In the genomic region with DNA sequence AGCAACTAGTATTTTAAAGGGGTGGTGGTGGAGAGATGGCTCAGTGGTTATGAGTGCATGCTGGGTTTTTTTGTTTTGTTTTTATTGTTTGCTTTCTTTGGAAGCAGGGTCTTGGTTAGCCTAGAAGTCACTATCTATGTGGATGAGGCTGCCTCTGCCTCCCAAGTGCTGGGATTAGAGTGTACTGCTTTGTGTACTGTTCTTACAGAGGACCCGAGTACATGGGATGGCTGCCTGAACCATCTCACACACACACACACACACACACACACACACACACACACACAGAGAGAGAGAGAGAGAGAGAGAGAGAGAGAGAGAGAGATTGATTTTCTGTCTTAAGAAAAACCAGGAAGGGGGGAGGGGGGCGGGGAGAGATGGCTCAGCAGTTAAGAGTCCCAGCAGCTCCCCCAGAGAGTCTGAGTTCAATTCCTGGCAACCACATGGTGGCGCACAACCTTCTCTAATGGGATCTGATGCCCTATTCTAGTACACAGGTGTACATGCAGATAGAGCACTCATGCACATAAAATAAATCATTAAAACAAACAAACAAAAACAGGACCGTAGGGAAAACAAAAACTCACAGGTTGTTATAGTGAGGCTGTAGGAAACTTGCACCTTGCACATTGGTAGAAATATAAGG, we compare ENCODE assay signal across 8 mouse cellular contexts. TPM values are rescaled to one million over a fixed set of nuclear protein-coding genes. Genes with fewer than 3 reads are reported as not detected.
A peak's percentile ranks its signal among the peaks of the same experiment; 100 is the strongest.
DNase-seq lines count a peak whose midpoint lies in the region; ATAC-seq and TF ChIP-seq lines count a peak whose summit lies in the region.

No protein-coding gene starts in this region.

- H3K4me3 ChIP-seq in forebrain, embryonic 14.5 days (ENCODE audit: low read depth, low read length) = no peak overlapping the region
- H3K4me3 ChIP-seq in kidney, postnatal 0 days (replicated peaks; ENCODE audit: low read depth, low read length) = no peak overlapping the region

- peak; percentile 65 for TF ChIP-seq CTCF in kidney, postnatal 0 days (IDR thresholded peaks at IDR 0.05; ENCODE audit: low read depth)

- peak; percentile 70 for ATAC-seq in forebrain, embryonic 14.5 days
- no peak; the same call in 1 of the 2 replicates for ATAC-seq in kidney, postnatal 0 days (replicated peaks; ENCODE audit: low FRiP score, low read depth)
- ATAC-seq in megakaryocyte, adult 5-6 weeks (ENCODE audit: poor library complexity, severe bottlenecking) = peak; percentile 60

- no peaks in the 10 kb centered on the region for H3K9me3 ChIP-seq in forebrain, embryonic 14.5 days (replicated peaks; ENCODE audit: control insufficient read depth, low read length)
- H3K9me3 ChIP-seq in kidney, postnatal 0 days (replicated peaks; ENCODE audit: low read length) = no peaks in the 10 kb centered on the region

- DNase-seq in adrenal gland, postnatal 10 days = peak; percentile 67
- no peak for DNase-seq in adrenal gland, adult 8-10 months
- peak; percentile 76 to 79 for DNase-seq in B cell, adult 2 months
- DNase-seq in brain, embryonic 18.5 days (ENCODE audit: low read depth, low spot score) = peak; percentile 8
- DNase-seq in forebrain, embryonic 14.5 days (ENCODE audit: low spot score) = peak; percentile 68
- DNase-seq in kidney, postnatal 0 days (ENCODE audit: low spot score) = peak; percentile 46
- peak; percentile 59 to 64 for DNase-seq in spleen, postnatal 36 days (ENCODE audit: low spot score in 2 of 2)

- no peak overlapping the region for H3K27ac ChIP-seq in forebrain, embryonic 14.5 days (ENCODE audit: low read depth, low read length)
- no peak overlapping the region for H3K27ac ChIP-seq in kidney, postnatal 0 days

- H3K4me2 ChIP-seq in forebrain, embryonic 14.5 days (ENCODE audit: low read length) = no peak overlapping the region
- H3K4me2 ChIP-seq in kidney, postnatal 0 days (ENCODE audit: low read length) = no peak overlapping the region

- no peaks in the 10 kb centered on the region for H3K4me1 ChIP-seq in forebrain, embryonic 14.5 days (ENCODE audit: control insufficient read depth, insufficient read depth, low read length)
- H3K4me1 ChIP-seq in kidney, postnatal 0 days (replicated peaks; ENCODE audit: insufficient read depth, low read length) = no peaks in the 10 kb centered on the region

- H3K9ac ChIP-seq in forebrain, embryonic 14.5 days (ENCODE audit: low read length) = no peak overlapping the region
- no peak overlapping the region for H3K9ac ChIP-seq in kidney, postnatal 0 days (ENCODE audit: low read depth, low read length)

- peaks cover 8% of the 10 kb centered on the region; the same call in 1 of the 2 replicates for H3K36me3 ChIP-seq in forebrain, embryonic 14.5 days (ENCODE audit: control insufficient read depth, insufficient read depth, low read length)
- no peaks in the 10 kb centered on the region for H3K36me3 ChIP-seq in kidney, postnatal 0 days (ENCODE audit: insufficient read depth, low read length)

- WGBS in forebrain, embryonic 14.5 days = 27% methylated on average over 4 of the region's 4 CpGs
- 18% methylated on average over 4 of the region's 4 CpGs for WGBS in kidney, postnatal 0 days

- H3K27me3 ChIP-seq in forebrain, embryonic 14.5 days (replicated peaks; ENCODE audit: control insufficient read depth, insufficient read depth, low read length) = no peaks in the 10 kb centered on the region
- no peaks in the 10 kb centered on the region for H3K27me3 ChIP-seq in kidney, postnatal 0 days (ENCODE audit: insufficient read depth, low read length)

RNA-seq across cellular contexts. Expression of a gene that starts 7.6 kb away (rescaled TPM):
- 10 to 100 TPM; 12.7 to 14.7 TPM for total RNA-seq in adrenal gland, postnatal 10 days (2021)
- total RNA-seq in adrenal gland, adult 8-10 months (2022) = 10 to 100 TPM in 2 of 4 experiments, 1 to 10 TPM in 2; 6.6 to 14.2 (median 9.5) TPM
- polyA plus RNA-seq in forebrain, embryonic 14.5 days (2014; fragmentation: Nextera tagmentation; extraction: Ambion mirVana) = 2.4 and 2.6 TPM in 2 replicates
- polyA plus RNA-seq in kidney, postnatal 0 days (2015; fragmentation: Nextera tagmentation; extraction: Ambion mirVana) = 0.56 and 0.80 TPM in 2 replicates
- 8.9 and 10.7 TPM in 2 replicates for total RNA-seq in megakaryocyte, adult 5-6 weeks (2015)
- total RNA-seq in megakaryocyte, adult 5-6 weeks (2017) = 13.6 and 22.1 TPM in 2 replicates

RNA-seq across cellular contexts. Expression of a gene that starts 19.8 kb away (rescaled TPM):
- total RNA-seq in adrenal gland, postnatal 10 days (2021) = not detected
- total RNA-seq in adrenal gland, adult 8-10 months (2022) = not detected
- polyA plus RNA-seq in forebrain, embryonic 14.5 days (2014; fragmentation: Nextera tagmentation; extraction: Ambion mirVana) = not detected in 2 replicates
- 0.13 and 0.31 TPM in 2 replicates for polyA plus RNA-seq in kidney, postnatal 0 days (2015; fragmentation: Nextera tagmentation; extraction: Ambion mirVana)
- not detected in 2 replicates for total RNA-seq in megakaryocyte, adult 5-6 weeks (2015)
- total RNA-seq in megakaryocyte, adult 5-6 weeks (2017) = not detected in 2 replicates

RNA-seq across cellular contexts. Expression of a gene that starts 35.2 kb away (rescaled TPM):
- 10 to 100 TPM; 74.0 to 83.3 TPM for total RNA-seq in adrenal gland, postnatal 10 days (2021)
- total RNA-seq in adrenal gland, adult 8-10 months (2022) = 100 to 1,000 TPM in 1 of 4 experiments, 10 to 100 TPM in 3; 97.9 to 103 (median 98.5) TPM
- 4.4 and 5.3 TPM in 2 replicates for polyA plus RNA-seq in forebrain, embryonic 14.5 days (2014; fragmentation: Nextera tagmentation; extraction: Ambion mirVana)
- polyA plus RNA-seq in kidney, postnatal 0 days (2015; fragmentation: Nextera tagmentation; extraction: Ambion mirVana) = 4.8 and 5.1 TPM in 2 replicates
- total RNA-seq in megakaryocyte, adult 5-6 weeks (2015) = 71.1 and 72.6 TPM in 2 replicates
- 85.6 and 101 TPM in 2 replicates for total RNA-seq in megakaryocyte, adult 5-6 weeks (2017)
